Mouse (Mus musculus): ENCODE measurements at regions not wholly inside any gene's neighbourhood (a gene's known extent, or its start where the extent isn't known, plus 50 kb on each side); places are given as distances from the start of the nearest gene placed in this dataset.
A peak's percentile ranks its signal among the peaks of the same experiment; 100 is the strongest.

GRCm38 (mm10) chr13:34462808-34463511, 118.0 kb upstream of the Slc22a23 start:
- no peak for DNase-seq

GRCm38 (mm10) chr13:34462206-34462807, 117.3 kb upstream of the Slc22a23 start:
- no peak for DNase-seq

- no peak for DNase-seq
Observed at GRCm38 (mm10) chr13:34460969-34461368, 116.0 kb upstream of the Slc22a23 start.

GRCm38 (mm10) chr13:34456051-34456450, 111.1 kb upstream of the Slc22a23 start:
- DNase-seq, result no peak

- DNase-seq, result peak; percentile 37
Observed at GRCm38 (mm10) chr13:34446806-34447205, 101.8 kb upstream of the Slc22a23 start.

- no peak for DNase-seq
Observed at GRCm38 (mm10) chr13:34446327-34446726, 101.3 kb upstream of the Slc22a23 start.

- DNase-seq, result no peak
Observed at GRCm38 (mm10) chr13:34441347-34441746, 96.4 kb upstream of the Slc22a23 start.

- DNase-seq, result no peak
Observed at GRCm38 (mm10) chr13:34427527-34427926, 82.5 kb upstream of the Slc22a23 start.

- DNase-seq, result no peak
Observed at GRCm38 (mm10) chr13:34424921-34425320, 79.9 kb upstream of the Slc22a23 start.

GRCm38 (mm10) chr13:34421644-34422043, 76.7 kb upstream of the Slc22a23 start:
- no peak for DNase-seq

- DNase-seq, result no peak
Observed at GRCm38 (mm10) chr13:34420341-34421156, 75.6 kb upstream of the Slc22a23 start.

GRCm38 (mm10) chr13:34419061-34419460, 74.1 kb upstream of the Slc22a23 start:
- DNase-seq, result no peak

GRCm38 (mm10) chr13:34416603-34417002, 71.6 kb upstream of the Slc22a23 start:
- no peak for DNase-seq

- no peak for DNase-seq
Observed at GRCm38 (mm10) chr13:34414533-34414932, 69.6 kb upstream of the Slc22a23 start.

GRCm38 (mm10) chr13:34408669-34409055, 63.7 kb upstream of the Slc22a23 start:
- DNase-seq, result no peak

GRCm38 (mm10) chr13:34408007-34408668, 63.2 kb upstream of the Slc22a23 start:
- DNase-seq, result peak; percentile 10

- no peak for DNase-seq
Observed at GRCm38 (mm10) chr13:34406291-34406690, 61.3 kb upstream of the Slc22a23 start.

- no peak for DNase-seq
Observed at GRCm38 (mm10) chr13:34402631-34403030, 57.6 kb upstream of the Slc22a23 start.

GRCm38 (mm10) chr13:34401031-34401430, 56.0 kb upstream of the Slc22a23 start:
- DNase-seq, result no peak

GRCm38 (mm10) chr13:34398847-34399246, 53.9 kb upstream of the Slc22a23 start:
- no peak for DNase-seq

GRCm38 (mm10) chr13:34398061-34398787, 53.2 kb upstream of the Slc22a23 start:
- peak; percentile 2 for DNase-seq

- DNase-seq, result no peak
Observed at GRCm38 (mm10) chr13:34395504-34395903, 50.5 kb upstream of the Slc22a23 start.
